Mouse (Mus musculus) ovary, postnatal 14 days (tissue): ENCODE results near the gene Kpna3.
"Not testable (repeated sequence)": the region's sequence is repeated elsewhere in the genome, so short reads cannot be mapped to it uniquely, and the experiment has no call there.

Experiments
- DNase-seq: peaks from one replicate; pipeline ENCODE4 v3.0.0; 2022; ENCODE audit warnings: low spot score

Kpna3 gene

DNA sequence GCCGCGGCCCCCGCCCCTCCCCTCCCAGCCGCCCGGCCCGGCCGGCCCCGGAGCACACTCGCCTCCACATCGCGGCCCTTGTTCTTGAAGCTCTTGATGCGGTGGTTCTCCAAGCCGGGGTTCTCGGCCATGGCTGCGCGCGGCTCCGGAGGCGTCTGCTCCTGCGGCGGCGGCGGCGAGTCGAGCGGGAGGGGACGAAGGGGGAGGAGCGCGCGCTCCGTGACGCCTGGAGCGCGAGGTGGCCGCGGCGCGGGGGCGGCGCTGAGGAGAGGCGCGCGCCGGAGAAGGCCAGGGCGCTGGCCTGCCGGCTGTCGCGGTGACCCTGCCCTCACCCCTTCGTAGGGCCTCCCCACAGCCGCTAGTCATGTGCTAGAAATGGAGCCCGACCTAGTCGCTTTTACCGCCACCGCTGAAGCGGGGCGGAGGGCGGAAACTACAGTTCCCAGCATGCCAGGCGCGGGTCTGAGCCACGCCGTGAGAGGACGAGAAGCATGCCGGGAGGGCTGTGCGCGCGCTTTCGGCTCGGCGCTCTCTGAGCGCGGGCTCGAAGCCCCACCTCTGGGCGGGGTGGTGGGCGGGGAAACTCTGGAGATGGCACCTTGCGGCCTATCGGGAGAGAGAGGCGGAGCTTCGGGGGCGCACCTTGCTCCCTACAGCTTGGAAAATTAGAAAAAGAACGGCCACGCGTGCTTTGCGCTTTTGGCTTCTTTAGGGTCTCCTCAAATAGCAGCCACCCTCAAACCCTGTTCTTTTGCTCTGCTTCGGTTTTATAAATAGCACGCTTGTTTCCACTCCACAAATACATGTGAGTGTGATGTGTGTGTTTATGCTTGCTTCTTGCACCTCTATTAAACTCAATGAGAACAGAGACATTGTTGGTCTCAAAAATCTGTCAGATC is at the start of gene Kpna3:
Gene Kpna3 (minus strand): TSS at position 214 of the 899 bp plus-strand sequence.
- DNase-seq: peak; percentile 92

DNA sequence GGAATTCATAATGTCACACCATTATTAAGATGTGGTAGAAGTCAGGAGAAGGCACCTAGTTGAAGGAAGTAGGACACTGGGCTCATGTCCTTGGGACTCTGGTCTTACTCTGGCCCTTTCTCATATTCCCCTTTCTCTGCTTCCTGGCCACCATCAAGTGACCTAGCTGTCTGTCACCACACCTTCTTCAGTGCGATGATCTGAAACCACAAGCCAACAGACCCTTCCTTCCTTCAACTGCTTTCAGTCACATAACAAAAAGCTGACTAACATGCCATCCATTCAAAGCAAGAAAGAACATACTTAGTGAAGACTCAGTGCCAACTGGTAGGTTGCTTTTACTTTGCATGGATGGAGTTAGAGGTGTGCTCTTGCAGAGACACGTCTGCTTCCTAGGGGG is 20.7 kb upstream of the Kpna3 start:
- no peak for DNase-seq

- no peak for DNase-seq
These were observed 17.8 kb upstream of the Kpna3 start for GRCm38 (mm10) chr14:61457468-61457867.

GRCm38 (mm10) chr14:61455571-61455970 is 15.9 kb upstream of the Kpna3 start:
- no peak for DNase-seq

- DNase-seq: no peak
These were observed 13.4 kb upstream of the Kpna3 start for GRCm38 (mm10) chr14:61453032-61453431.

GRCm38 (mm10) chr14:61452481-61452880 is 12.8 kb upstream of the Kpna3 start:
- DNase-seq: no peak

DNA sequence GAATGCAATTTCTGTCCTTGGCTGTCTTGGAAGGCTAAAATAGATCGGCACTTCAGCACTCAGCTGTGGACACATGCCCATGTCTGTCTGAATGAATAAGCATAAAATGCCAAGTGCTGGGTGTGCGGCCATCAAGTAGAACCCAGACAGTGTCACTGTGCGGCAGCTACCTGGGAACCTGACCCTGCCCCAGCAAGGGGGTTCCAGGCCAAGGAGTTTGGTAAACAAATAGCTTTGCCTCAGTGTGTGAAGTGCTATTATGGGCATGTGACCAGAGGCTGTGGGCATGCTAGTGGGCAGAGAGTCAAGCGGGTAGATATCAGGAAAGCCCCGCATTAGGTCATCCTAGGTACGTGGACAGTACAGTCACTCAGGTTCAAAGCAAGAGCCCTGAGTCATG is 8.1 kb upstream of the Kpna3 start:
- DNase-seq: no peak

- DNase-seq: no peak
These were observed 473 bp downstream of the Kpna3 start for GRCm38 (mm10) chr14:61439141-61439660.

DNA sequence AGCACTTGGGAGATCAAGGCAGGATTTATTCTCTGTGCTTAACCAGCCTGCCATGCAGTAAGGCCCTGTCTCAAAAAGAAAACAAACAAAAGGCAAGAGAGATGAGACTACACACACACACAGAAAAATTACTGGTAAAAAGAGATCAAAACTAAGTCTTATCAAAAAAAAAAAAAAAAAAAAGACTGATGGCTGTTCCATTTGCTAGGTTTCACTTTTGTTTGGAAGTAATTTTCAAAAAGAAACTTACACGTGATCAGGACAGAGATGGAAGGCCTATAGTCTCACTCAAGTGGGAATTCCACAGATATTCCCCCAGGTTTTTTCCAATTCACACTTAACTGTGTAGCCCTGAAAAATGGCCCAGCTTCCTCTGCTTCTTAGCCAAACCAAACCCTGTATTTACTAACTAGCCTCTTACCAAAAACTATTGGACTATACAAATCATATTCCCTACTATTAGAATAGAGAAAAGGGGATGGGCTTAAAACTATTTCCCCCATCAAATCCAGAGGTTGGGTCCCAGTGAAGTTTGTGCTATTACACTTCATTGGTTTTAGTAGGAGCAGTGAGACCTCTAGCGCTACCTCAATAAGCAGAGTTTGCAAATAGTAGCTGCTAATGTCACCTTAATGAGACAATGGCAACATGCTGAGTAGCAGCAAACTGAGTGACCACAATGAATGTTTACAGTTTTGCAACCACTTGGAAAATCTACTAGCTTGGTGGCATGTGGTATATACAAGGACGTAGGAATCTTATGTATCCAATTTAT is 1.3 kb downstream of the Kpna3 start:
- DNase-seq: no peak

- DNase-seq: no peak
These were observed 2.8 kb downstream of the Kpna3 start for GRCm38 (mm10) chr14:61436866-61437265.

- DNase-seq: no peak
These were observed 11.4 kb downstream of the Kpna3 start for GRCm38 (mm10) chr14:61428126-61428787.

GRCm38 (mm10) chr14:61427095-61427494 is 12.6 kb downstream of the Kpna3 start:
- DNase-seq: not testable (repeated sequence)

DNA sequence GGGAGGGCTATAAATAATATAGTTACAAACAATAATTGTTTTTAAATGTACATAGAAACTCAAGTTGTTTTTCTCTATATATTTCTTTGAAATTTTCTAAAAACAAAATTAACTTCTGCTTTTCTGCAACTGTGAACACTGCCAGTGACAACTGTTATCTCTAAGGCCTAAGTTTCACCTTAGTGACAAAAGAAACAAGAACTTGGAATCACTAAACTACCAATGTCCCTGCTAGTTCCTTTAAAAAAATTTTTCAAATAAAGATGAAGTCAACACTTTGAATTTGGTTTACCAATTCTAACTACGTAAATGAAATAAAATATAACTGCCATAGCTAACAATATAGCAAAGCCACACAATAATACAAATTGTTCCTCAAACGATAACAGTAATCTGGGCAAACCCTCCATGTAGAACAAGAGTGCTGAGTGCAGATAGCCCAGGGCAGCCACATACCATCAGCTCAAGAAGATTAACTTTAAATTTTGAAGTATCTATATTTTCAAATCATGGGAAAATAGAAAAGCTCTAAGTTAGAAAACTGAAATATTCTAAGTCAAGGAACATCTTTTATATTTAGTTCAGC is 14.5 kb downstream of the Kpna3 start:
- DNase-seq: no peak

GRCm38 (mm10) chr14:61415719-61416118 is 24.0 kb downstream of the Kpna3 start:
- DNase-seq: no peak

- DNase-seq: no peak
These were observed 24.4 kb downstream of the Kpna3 start for GRCm38 (mm10) chr14:61415311-61415710.

DNA sequence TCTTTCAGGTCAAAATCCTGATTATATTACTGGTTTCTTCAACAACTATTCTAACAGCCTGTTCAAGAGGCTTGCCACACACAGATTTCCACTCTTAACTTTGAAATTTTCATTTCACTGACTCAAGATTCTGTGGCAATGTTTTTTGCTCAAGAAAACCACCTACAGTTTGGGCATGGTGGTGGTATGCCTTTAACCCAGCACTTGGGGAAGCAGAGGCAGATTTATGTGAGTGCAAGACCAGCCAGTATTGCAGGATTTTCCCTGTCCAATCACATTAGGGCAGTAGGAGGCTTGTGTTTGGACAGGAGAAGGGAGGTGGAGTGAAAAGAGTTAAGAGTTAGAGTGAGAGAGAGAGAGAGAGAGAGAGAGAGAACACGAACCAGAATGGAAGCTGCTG is 24.9 kb downstream of the Kpna3 start:
- no peak for DNase-seq

DNA sequence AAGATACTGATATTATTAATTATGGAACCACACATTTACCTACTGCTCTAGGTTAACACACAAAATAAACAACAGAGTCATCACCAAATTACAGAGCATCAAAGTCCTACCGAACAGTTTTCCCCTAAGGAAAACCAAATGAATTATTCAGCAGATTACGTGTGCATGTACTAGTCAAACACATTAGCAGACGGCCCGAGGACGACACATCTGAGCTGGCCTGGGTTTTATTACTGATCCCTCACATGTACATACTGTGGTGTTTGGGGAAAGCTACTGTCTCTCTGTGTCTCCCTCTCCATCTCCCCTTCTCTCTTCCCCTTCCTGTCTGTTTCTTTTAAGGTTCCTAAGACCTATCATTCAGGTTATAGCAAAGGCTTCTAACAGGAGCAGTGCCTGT is 25.5 kb downstream of the Kpna3 start:
- DNase-seq: no peak

GRCm38 (mm10) chr14:61413686-61414085 is 26.0 kb downstream of the Kpna3 start:
- DNase-seq: no peak

GRCm38 (mm10) chr14:61410020-61410419 is 29.7 kb downstream of the Kpna3 start:
- DNase-seq: no peak

GRCm38 (mm10) chr14:61407055-61407454 is 32.6 kb downstream of the Kpna3 start:
- DNase-seq: no peak

DNA sequence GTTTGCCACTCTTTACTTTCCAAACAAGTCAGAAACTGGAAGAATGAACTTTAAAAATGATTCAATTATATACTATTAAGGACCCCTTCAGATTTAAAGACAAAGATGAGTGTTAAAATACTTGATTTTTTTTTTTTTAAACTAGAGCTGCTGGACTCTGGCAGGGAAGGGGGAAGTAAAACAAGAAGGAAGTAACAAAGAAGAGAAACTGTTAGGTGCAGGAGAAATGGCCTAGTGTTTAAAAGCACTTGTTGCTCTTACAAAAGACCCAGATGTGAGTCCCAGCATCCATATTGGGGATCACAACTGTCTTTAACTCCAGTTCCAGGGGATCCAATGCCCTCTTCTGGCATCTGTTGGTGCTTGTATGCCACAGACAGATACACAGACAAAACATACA is 33.9 kb downstream of the Kpna3 start:
- DNase-seq: no peak

DNA sequence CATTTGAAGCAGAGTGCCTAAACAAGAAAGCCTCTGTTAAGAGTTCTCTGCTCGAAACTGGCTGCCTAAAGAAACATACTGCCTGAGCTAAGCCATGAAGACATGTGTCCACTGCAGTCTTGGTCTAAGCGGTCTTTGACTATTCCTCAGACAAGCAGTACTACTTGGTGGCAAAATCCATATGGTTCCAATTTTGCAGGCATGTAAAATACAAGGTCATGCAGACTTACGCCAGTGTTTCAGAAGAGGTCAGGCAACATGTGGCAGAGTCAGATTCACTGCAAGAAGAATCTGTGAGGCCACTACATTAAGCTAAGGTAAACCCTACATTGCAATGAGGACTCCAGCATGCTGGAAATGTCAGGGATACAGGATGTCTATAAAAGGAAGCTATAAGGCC is 34.7 kb downstream of the Kpna3 start:
- DNase-seq: no peak
